Mouse (Mus musculus): ENCODE results near the gene Rcan2.

The Rcan2 gene

GRCm38 (mm10) chr17:44088226-44088625 lies 287.1 kb downstream of the Rcan2 start:
- DNase-seq = no peak
